Mouse (Mus musculus) heart, embryonic 12.5 days (tissue): ENCODE results near the gene Olfr372. TPM values are rescaled to one million over a fixed set of nuclear protein-coding genes. Genes with fewer than 3 reads are reported as not detected.
"Not testable (repeated sequence)": the region's sequence is repeated elsewhere in the genome, so short reads cannot be mapped to it uniquely, and the experiment has no call there.

Experiments used
- ATAC-seq: fragments of 200-750 bp; cut with Nextera tagmentation; 2 replicates; pipeline ENCODE4 v1.8.0; 2017; ENCODE audit warnings: moderate TSS enrichment, moderate library complexity; ENCODE audit not compliant: insufficient number of reproducible peaks, low FRiP score
- H3K27ac ChIP-seq: fragments of 300-500 bp; sonication (generic); 2 replicates; pipeline ENCODE4 v1.5.1; 2016; ENCODE audit warnings: mild to moderate bottlenecking, moderate library complexity; ENCODE audit not compliant: poor library complexity, severe bottlenecking
- H3K27me3 ChIP-seq: fragments of 300-500 bp; sonication (generic); replicated peaks from 2 replicates; pipeline ENCODE4 v1.6.1; 2016; ENCODE audit warnings: mild to moderate bottlenecking, moderate library complexity
- H3K36me3 ChIP-seq: fragments of 300-500 bp; sonication (generic); 2 replicates; pipeline ENCODE4 v1.6.1; 2016; ENCODE audit warnings: mild to moderate bottlenecking, moderate library complexity
- H3K4me1 ChIP-seq: fragments of 300-500 bp; sonication (generic); replicated peaks from 2 replicates; pipeline ENCODE4 v1.6.1; 2016; ENCODE audit warnings: mild to moderate bottlenecking
- H3K4me2 ChIP-seq: fragments of 300-500 bp; sonication (generic); 2 replicates; pipeline ENCODE4 v1.6.1; 2016; ENCODE audit warnings: mild to moderate bottlenecking, moderate library complexity
- H3K4me3 ChIP-seq: fragments of 300-500 bp; sonication (generic); 2 replicates; pipeline ENCODE4 v1.5.1; 2016; ENCODE audit warnings: mild to moderate bottlenecking
- H3K9ac ChIP-seq: fragments of 300-500 bp; sonication (generic); 2 replicates; pipeline ENCODE4 v1.6.1; 2016; ENCODE audit warnings: mild to moderate bottlenecking, moderate library complexity
- H3K9me3 ChIP-seq: fragments of 300-500 bp; sonication (generic); replicated peaks from 2 replicates; pipeline ENCODE4 v1.6.1; 2016; ENCODE audit warnings: mild to moderate bottlenecking, moderate library complexity
- WGBS: fragments of 180-500 bp; shearing (Covaris S2); methylation state at CpG from one replicate; pipeline ENCODE4 v1.1.7; 2016; 5-methylcytosine and 5-hydroxymethylcytosine counted together
- polyA plus RNA-seq: library from polyadenylated mRNA; unstranded; fragments of >200 nt; fragmentation: Nextera tagmentation; extraction: Ambion mirVana; gene quantifications from 2 replicates; pipeline ENCODE4 v1.2.1, GENCODE M21; 2016

The Olfr372 gene
- polyA plus RNA-seq: not detected in 2 replicates

DNA sequence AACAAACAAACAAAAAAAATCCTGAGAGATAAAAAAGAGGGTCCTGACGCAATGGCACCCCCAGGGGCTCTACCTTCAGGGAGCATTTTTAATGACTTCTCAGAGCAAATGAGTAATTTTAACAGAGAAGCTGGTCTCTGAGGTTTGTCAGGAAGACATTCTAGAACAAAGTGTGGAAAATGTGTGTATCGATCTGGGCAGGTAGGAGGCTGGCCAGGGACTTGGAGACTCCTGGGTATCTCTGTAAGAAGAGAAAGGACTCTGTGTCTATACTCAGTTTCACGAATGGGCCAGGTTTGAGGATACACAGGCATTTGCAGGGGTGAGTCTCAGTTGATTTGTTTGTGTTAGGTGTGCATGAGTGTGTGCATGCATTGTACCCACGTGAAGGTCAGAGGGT lies at the start of gene Olfr372:
Gene Olfr372 (plus strand): TSS at position 301 of the 400 bp plus-strand sequence.
- ATAC-seq, H3K4me3 ChIP-seq, H3K4me2 ChIP-seq, H3K9me3 ChIP-seq, H3K9ac ChIP-seq, H3K27ac ChIP-seq, H3K36me3 ChIP-seq, H3K27me3 ChIP-seq, H3K4me1 ChIP-seq: not testable (repeated sequence)
- WGBS: 70% methylated on average over 4 of the region's 4 CpGs

DNA sequence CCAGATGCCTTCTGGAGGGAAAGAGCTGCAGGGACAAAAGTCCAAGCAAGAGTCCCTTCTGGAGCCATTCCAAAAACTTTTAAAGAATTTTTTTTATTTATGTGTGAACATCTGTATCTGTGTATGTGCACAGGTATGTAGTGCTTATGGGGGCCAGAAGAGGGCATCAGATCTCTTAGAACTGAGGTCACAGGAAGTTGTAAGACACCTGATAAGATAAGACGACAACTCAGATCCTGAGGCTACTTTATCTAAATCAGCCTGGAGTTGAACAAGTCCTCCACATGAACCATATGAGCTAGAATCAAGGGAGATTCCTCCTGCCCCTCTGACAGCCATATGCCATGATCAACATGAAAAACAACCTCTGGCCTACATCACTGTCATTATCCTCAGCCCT lies 41.6 kb upstream of the Olfr372 start:
- no peak overlapping the region for H3K4me2 ChIP-seq
- 42% methylated on average over 1 of the region's 1 CpGs for WGBS
- no peaks in the 10 kb centered on the region for H3K36me3 ChIP-seq
- H3K4me3 ChIP-seq: no peak overlapping the region
- H3K4me1 ChIP-seq: no peaks in the 10 kb centered on the region
- no peaks in the 10 kb centered on the region for H3K9me3 ChIP-seq
- H3K27me3 ChIP-seq: no peaks in the 10 kb centered on the region
- ATAC-seq: no peak
- H3K9ac ChIP-seq: no peak overlapping the region
- no peak overlapping the region for H3K27ac ChIP-seq

DNA sequence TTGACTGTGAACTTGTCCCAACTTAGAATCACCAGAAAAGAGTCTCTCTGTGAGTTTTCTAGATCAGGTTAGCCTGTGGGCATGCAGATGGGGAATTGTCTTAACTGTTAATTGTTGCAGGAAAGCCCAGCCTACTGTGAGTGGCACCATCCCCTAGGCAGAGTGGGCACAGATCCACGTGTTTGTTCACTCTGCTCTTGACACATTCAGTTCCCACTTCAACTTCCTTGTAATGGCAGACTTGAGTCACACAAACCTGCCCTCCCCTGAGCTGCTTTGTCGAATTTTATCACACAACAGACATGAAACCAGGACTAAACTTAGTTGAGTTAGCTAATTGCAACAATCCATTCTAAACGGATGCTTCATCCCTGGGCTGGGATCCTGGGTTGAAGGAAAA lies 40.8 kb upstream of the Olfr372 start:
- H3K27ac ChIP-seq: no peak overlapping the region
- WGBS: 62% methylated on average over 3 of the region's 3 CpGs
- no peak overlapping the region for H3K4me2 ChIP-seq
- H3K36me3 ChIP-seq: no peaks in the 10 kb centered on the region
- 0 out of 2 replicates have a peak, but pooled peaks cover 3% of the 10 kb centered on the region for H3K9me3 ChIP-seq
- H3K9ac ChIP-seq: no peak overlapping the region
- H3K4me1 ChIP-seq: no peaks in the 10 kb centered on the region
- H3K27me3 ChIP-seq: no peaks in the 10 kb centered on the region
- ATAC-seq: no peak
- H3K4me3 ChIP-seq: no peak overlapping the region

DNA sequence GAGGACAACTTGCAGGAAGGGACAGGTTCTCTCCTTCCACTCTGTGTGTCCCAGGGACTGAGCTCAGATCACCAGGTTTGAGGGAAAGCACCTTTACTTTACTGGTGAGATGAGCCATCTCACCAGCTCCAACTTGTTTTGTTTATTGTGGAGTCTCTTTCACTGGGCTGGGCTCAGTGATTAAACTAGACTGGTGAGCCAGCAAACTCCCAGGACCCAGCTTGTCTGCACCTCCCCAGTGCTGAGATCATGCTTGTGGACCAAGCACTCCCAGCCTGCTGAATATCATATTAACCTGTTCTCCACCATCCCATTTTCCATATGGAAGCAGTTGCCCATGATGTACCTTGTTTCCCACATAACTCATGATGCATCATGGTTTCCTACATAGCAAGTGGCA lies 38.1 kb upstream of the Olfr372 start:
- no peak overlapping the region for H3K4me3 ChIP-seq
- H3K4me2 ChIP-seq: no peak overlapping the region
- H3K9ac ChIP-seq: no peak overlapping the region
- ATAC-seq: no peak
- H3K36me3 ChIP-seq: no peaks in the 10 kb centered on the region
- no peaks in the 10 kb centered on the region for H3K27me3 ChIP-seq
- 0 out of 2 replicates have a peak, but pooled peaks cover 5% of the 10 kb centered on the region for H3K9me3 ChIP-seq
- no peaks in the 10 kb centered on the region for H3K4me1 ChIP-seq
- no peak overlapping the region for H3K27ac ChIP-seq

GRCm38 (mm10) chr8:72005912-72006311 lies 35.1 kb upstream of the Olfr372 start:
- Histone ChIP-seq H3K9me3 (0 out of 2 replicates have a peak, but pooled peaks cover 5% of the 10 kb centered on the region), H3K4me3 (no peak overlapping the region), H3K4me2 (no peak overlapping the region), H3K9ac (no peak overlapping the region), H3K4me1 (no peaks in the 10 kb centered on the region), H3K27ac (no peak overlapping the region), H3K36me3 (no peaks in the 10 kb centered on the region), H3K27me3 (no peaks in the 10 kb centered on the region)
- 71% methylated on average over 3 of the region's 3 CpGs for WGBS
- ATAC-seq: no peak

- Histone ChIP-seq H3K27ac (no peak overlapping the region), H3K4me1 (no peaks in the 10 kb centered on the region), H3K9ac (no peak overlapping the region), H3K4me2 (no peak overlapping the region), H3K9me3 (0 out of 2 replicates have a peak, but pooled peaks cover 5% of the 10 kb centered on the region), H3K27me3 (no peaks in the 10 kb centered on the region), H3K4me3 (no peak overlapping the region), H3K36me3 (no peaks in the 10 kb centered on the region)
- no peak for ATAC-seq
- WGBS: 75% methylated on average over 1 of the region's 1 CpGs
Observed at GRCm38 (mm10) chr8:72006763-72007162, 34.3 kb upstream of the Olfr372 start.

DNA sequence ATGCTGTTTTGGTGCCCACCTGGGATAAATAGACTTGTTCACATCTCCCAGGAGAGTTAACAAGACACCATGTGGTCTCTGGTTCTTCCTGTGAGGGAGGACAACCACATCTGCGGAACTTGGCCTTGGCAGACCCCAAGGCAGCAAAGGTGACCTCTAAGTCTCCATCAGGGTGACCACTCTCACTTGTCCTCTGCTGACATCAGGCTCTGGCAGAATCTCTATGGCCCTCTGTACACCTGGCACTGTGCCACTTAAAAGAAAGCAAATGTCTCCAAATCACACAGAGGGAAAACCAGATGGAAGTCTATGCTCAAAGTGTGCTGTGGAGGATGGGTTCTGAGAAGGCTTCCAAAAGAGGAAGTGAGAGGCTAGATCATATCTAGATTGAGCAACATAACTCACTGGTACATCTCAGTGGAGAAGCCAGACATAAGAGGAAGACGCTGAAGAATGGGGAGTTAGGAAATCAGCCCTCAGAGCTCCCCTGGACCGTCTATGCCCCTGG lies 32.8 kb upstream of the Olfr372 start:
- Histone ChIP-seq H3K27me3 (no peaks in the 10 kb centered on the region), H3K36me3 (no peaks in the 10 kb centered on the region), H3K4me1 (no peaks in the 10 kb centered on the region), H3K4me2 (no peak overlapping the region), H3K4me3 (no peak overlapping the region), H3K9ac (no peak overlapping the region), H3K9me3 (0 out of 2 replicates have a peak, but pooled peaks cover 5% of the 10 kb centered on the region), H3K27ac (no peak overlapping the region)
- no peak for ATAC-seq
- WGBS: 59% methylated on average over 3 of the region's 3 CpGs

GRCm38 (mm10) chr8:72009473-72009872 lies 31.5 kb upstream of the Olfr372 start, which contains the start of gene Cyp4f18:
TSS of gene Cyp4f18 (minus strand) at chr8:72009626.
- WGBS: 58% methylated on average over 3 of the region's 3 CpGs
- no peaks in the 10 kb centered on the region for H3K4me1 ChIP-seq
- H3K9me3 ChIP-seq: 0 out of 2 replicates have a peak, but pooled peaks cover 5% of the 10 kb centered on the region
- H3K4me2 ChIP-seq: no peak within 1 kb of the TSS
- no peaks in the 10 kb centered on the region for H3K36me3 ChIP-seq
- no peak within 1 kb of the TSS for H3K9ac ChIP-seq
- no peak within 1 kb of the TSS for H3K27ac ChIP-seq
- no peak within 1 kb of the TSS for H3K4me3 ChIP-seq
- no peaks in the 10 kb centered on the region for H3K27me3 ChIP-seq
- no peak for ATAC-seq

GRCm38 (mm10) chr8:72013506-72014228 lies 27.4 kb upstream of the Olfr372 start:
- WGBS: 64% methylated on average over 6 of the region's 6 CpGs
- H3K36me3 ChIP-seq, H3K4me2 ChIP-seq, H3K27ac ChIP-seq, ATAC-seq, H3K4me1 ChIP-seq, H3K9me3 ChIP-seq, H3K27me3 ChIP-seq, H3K4me3 ChIP-seq, H3K9ac ChIP-seq: not testable (repeated sequence)

DNA sequence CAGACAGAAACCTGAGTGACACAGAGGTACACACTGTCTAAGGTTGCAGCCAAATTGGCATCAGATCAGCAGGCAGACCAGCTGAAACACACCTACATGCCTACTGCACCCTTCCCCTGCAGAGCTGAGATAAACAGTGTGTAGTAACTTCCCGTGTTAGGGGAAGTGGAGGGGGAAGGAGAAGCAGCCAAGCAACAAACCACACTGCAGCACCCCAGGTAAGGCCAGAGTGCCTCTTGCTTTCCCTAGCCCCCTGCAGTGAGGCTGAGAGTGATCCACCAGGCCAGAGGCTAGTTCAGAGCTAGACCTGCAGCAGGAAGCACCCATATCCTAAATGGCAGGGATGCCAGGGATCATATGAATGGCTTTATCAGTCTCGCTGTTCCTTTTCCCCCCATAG lies 23.7 kb upstream of the Olfr372 start:
- not testable (repeated sequence) for H3K9ac ChIP-seq, H3K9me3 ChIP-seq, H3K36me3 ChIP-seq, H3K4me2 ChIP-seq, H3K27ac ChIP-seq, H3K27me3 ChIP-seq, H3K4me1 ChIP-seq, ATAC-seq, H3K4me3 ChIP-seq
- WGBS: 48% methylated on average over 2 of the region's 2 CpGs

GRCm38 (mm10) chr8:72018141-72018540 lies 22.9 kb upstream of the Olfr372 start:
- Histone ChIP-seq H3K4me3 (no peak overlapping the region), H3K4me1 (no peaks in the 10 kb centered on the region), H3K9me3 (no peaks in the 10 kb centered on the region), H3K4me2 (no peak overlapping the region), H3K27me3 (no peaks in the 10 kb centered on the region), H3K27ac (no peak overlapping the region), H3K9ac (no peak overlapping the region), H3K36me3 (no peaks in the 10 kb centered on the region)
- ATAC-seq: no peak
- 63% methylated on average over 2 of the region's 2 CpGs for WGBS

DNA sequence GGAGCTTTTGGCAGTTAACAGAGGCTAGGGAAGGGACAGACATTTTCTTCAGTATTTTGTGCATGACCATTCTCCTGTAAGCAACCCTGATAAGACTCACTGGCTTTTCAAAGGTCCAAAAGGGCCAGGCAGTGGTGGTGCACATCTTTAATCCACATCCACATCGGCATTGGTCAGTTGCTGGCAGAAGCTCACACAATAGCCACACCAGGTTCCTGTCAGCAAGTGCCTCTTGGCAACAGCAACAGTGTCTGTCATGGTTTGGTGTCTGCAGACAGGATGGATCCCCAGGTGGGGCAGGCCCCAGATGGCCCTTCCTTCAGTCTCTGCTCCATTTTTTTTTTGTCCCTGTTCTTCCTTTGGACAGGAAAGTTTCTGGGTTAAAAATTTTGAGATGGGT lies 22.0 kb upstream of the Olfr372 start:
- not testable (repeated sequence) for H3K4me2 ChIP-seq, H3K4me1 ChIP-seq, H3K27me3 ChIP-seq, H3K27ac ChIP-seq, ATAC-seq, H3K4me3 ChIP-seq, H3K36me3 ChIP-seq, H3K9ac ChIP-seq, H3K9me3 ChIP-seq
- WGBS: 72% methylated on average over 1 of the region's 1 CpGs
